Mouse (Mus musculus): ENCODE results near the gene Fam20a.

DNA sequence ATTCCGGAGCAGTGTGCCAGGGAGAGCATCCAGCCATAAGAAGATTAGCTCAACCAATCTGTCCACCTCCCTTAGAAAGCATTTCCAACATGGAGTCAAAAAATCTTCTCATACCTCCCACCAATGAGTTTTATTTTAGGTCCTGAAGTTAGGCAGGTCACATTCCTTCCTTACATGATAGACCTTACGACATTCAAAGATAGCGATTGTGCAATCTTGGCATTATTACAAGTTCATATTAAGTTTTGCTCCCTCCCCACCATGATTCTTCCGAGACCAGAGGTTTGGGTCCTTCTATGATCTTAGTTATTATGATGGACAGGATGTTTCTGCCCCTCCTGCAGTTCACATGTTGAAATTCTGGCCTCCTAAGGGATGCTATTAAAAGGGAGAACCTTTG lies 32.5 kb downstream of the Fam20a start:
- TF ChIP-seq CTCF (conservative IDR thresholded peaks at IDR 0.05; ENCODE audit: low read length): no peak
- TF ChIP-seq NANOG (IDR thresholded peaks at IDR 0.05; ENCODE audit: borderline replicate concordance, low read length): no peak

Measured in E14TG2a.4 (cell line).